Mouse (Mus musculus): ENCODE data around the gene 4921536K21Rik. TPM values are rescaled to one million over a fixed set of nuclear protein-coding genes. Genes with fewer than 3 reads are reported as not detected.

The 4921536K21Rik gene
- polyA plus RNA-seq (2015; fragmentation: Nextera tagmentation; extraction: Ambion mirVana) = 0.47 and 0.79 TPM in 2 replicates

GRCm38 (mm10) chr11:3894406-3895281, at the start of gene 4921536K21Rik, which contains the start of gene Dusp18:
Gene 4921536K21Rik (minus strand): TSS chr11:3895098.
Gene Dusp18 (plus strand): TSS chr11:3895240.
- Histone ChIP-seq H3K4me2 (ENCODE audit: low read depth, low read length) (peak within 1 kb of the TSS; percentile 77), H3K36me3 (ENCODE audit: control insufficient read depth, insufficient read depth, low read length) (no peaks in the 10 kb centered on the region), H3K9ac (ENCODE audit: low read length) (peak within 1 kb of the TSS; percentile 64), H3K4me1 (replicated peaks; ENCODE audit: control insufficient read depth, insufficient read depth, low read length) (0 out of 2 replicates have a peak, but pooled peaks cover 4% of the 10 kb centered on the region), H3K4me3 (ENCODE audit: low read length) (peak within 1 kb of the TSS; percentile 57), H3K27me3 (ENCODE audit: control insufficient read depth, insufficient read depth, low read depth, low read length) (no peaks in the 10 kb centered on the region), H3K27ac (ENCODE audit: low read length) (peak within 1 kb of the TSS; percentile 76), H3K9me3 (ENCODE audit: control insufficient read depth, low read length) (no peaks in the 10 kb centered on the region)
- WGBS = 2% methylated on average over 46 of the region's 46 CpGs
- peak; percentile 100 for ATAC-seq (ENCODE audit: low read depth)

DNA sequence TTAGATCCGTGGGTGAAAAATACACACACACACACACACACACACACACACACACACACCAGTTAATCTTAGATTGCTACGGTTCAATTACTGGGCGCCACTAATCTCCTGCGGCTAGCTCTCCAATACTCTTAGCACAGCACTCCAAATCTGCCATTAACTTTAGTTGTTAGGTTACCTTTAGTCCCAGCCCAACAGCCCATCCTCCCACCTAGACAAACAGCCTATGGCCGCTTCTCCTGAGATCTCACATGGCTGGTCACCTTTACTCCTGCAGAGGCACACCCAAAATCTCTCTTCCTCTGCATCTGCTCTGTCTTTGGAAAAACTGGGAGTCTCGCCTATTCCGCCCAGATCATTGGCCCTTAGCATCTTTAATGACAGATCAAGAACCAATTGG, 46.5 kb upstream of the 4921536K21Rik start:
- H3K27ac ChIP-seq (ENCODE audit: low read length) = no peak overlapping the region
- no peaks in the 10 kb centered on the region for H3K4me1 ChIP-seq (replicated peaks; ENCODE audit: control insufficient read depth, insufficient read depth, low read length)
- no peaks in the 10 kb centered on the region for H3K9me3 ChIP-seq (ENCODE audit: control insufficient read depth, low read length)
- H3K4me2 ChIP-seq (ENCODE audit: low read depth, low read length) = no peak overlapping the region
- no peak overlapping the region for H3K9ac ChIP-seq (ENCODE audit: low read length)
- H3K4me3 ChIP-seq (ENCODE audit: low read length) = no peak overlapping the region
- ATAC-seq (ENCODE audit: low read depth) = no peak
- H3K27me3 ChIP-seq (ENCODE audit: control insufficient read depth, insufficient read depth, low read depth, low read length) = no peaks in the 10 kb centered on the region; the same call in 1 of the 2 replicates
- no peaks in the 10 kb centered on the region for H3K36me3 ChIP-seq (ENCODE audit: control insufficient read depth, insufficient read depth, low read length)
- WGBS = 75% methylated on average over 7 of the region's 7 CpGs

GRCm38 (mm10) chr11:3937321-3937874, 42.5 kb upstream of the 4921536K21Rik start:
- Histone ChIP-seq H3K9ac (ENCODE audit: low read length) (no peak overlapping the region), H3K4me3 (ENCODE audit: low read length) (no peak overlapping the region), H3K27ac (ENCODE audit: low read length) (no peak overlapping the region), H3K4me1 (replicated peaks; ENCODE audit: control insufficient read depth, insufficient read depth, low read length) (no peaks in the 10 kb centered on the region), H3K4me2 (ENCODE audit: low read depth, low read length) (no peak overlapping the region), H3K36me3 (ENCODE audit: control insufficient read depth, insufficient read depth, low read length) (no peaks in the 10 kb centered on the region), H3K27me3 (ENCODE audit: control insufficient read depth, insufficient read depth, low read depth, low read length) (no peaks in the 10 kb centered on the region; the same call in 1 of the 2 replicates), H3K9me3 (ENCODE audit: control insufficient read depth, low read length) (no peaks in the 10 kb centered on the region)
- 65% methylated on average over 13 of the region's 13 CpGs for WGBS
- ATAC-seq (ENCODE audit: low read depth) = no peak

- no peaks in the 10 kb centered on the region; the same call in 1 of the 2 replicates for H3K27me3 ChIP-seq (ENCODE audit: control insufficient read depth, insufficient read depth, low read depth, low read length)
- H3K9me3 ChIP-seq (ENCODE audit: control insufficient read depth, low read length) = no peaks in the 10 kb centered on the region
- no peaks in the 10 kb centered on the region for H3K36me3 ChIP-seq (ENCODE audit: control insufficient read depth, insufficient read depth, low read length)
- H3K4me3 ChIP-seq (ENCODE audit: low read length) = no peak overlapping the region
- H3K9ac ChIP-seq (ENCODE audit: low read length) = no peak overlapping the region
- H3K27ac ChIP-seq (ENCODE audit: low read length) = no peak overlapping the region
- WGBS = 79% methylated on average over 3 of the region's 3 CpGs
- no peak for ATAC-seq (ENCODE audit: low read depth)
- peaks cover 2% of the 10 kb centered on the region; the same call in 1 of the 2 replicates for H3K4me1 ChIP-seq (replicated peaks; ENCODE audit: control insufficient read depth, insufficient read depth, low read length)
- H3K4me2 ChIP-seq (ENCODE audit: low read depth, low read length) = no peak overlapping the region
These were observed 41.4 kb upstream of the 4921536K21Rik start for GRCm38 (mm10) chr11:3936318-3936717.

DNA sequence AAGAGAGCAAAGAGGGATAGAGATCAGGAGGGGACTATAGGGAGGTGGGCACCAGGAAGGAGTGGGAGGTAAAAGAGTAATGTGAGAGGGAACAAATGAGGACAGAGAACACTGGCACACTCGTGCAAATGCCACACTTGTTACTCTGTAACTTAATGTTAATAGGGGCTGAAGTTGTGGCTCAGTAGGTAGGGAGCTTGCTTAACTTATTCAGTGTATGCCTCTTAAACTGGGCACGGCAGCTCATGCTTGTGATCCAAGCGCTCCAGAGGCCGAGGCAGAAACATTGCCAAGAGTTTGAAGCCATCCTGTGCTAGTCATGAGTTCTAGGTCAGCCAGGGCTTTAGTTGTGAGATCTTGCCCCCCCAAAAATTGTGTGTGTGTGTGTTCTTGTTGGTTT, 40.2 kb upstream of the 4921536K21Rik start:
- Histone ChIP-seq H3K4me2 (ENCODE audit: low read depth, low read length) (no peak overlapping the region), H3K4me3 (ENCODE audit: low read length) (no peak overlapping the region), H3K9ac (ENCODE audit: low read length) (no peak overlapping the region), H3K36me3 (ENCODE audit: control insufficient read depth, insufficient read depth, low read length) (no peaks in the 10 kb centered on the region), H3K27ac (ENCODE audit: low read length) (no peak overlapping the region), H3K9me3 (ENCODE audit: control insufficient read depth, low read length) (no peaks in the 10 kb centered on the region), H3K27me3 (ENCODE audit: control insufficient read depth, insufficient read depth, low read depth, low read length) (no peaks in the 10 kb centered on the region; the same call in 1 of the 2 replicates), H3K4me1 (replicated peaks; ENCODE audit: control insufficient read depth, insufficient read depth, low read length) (peaks cover 8% of the 10 kb centered on the region; the same call in 1 of the 2 replicates)
- WGBS = 68% methylated on average over 4 of the region's 4 CpGs
- no peak for ATAC-seq (ENCODE audit: low read depth)

DNA sequence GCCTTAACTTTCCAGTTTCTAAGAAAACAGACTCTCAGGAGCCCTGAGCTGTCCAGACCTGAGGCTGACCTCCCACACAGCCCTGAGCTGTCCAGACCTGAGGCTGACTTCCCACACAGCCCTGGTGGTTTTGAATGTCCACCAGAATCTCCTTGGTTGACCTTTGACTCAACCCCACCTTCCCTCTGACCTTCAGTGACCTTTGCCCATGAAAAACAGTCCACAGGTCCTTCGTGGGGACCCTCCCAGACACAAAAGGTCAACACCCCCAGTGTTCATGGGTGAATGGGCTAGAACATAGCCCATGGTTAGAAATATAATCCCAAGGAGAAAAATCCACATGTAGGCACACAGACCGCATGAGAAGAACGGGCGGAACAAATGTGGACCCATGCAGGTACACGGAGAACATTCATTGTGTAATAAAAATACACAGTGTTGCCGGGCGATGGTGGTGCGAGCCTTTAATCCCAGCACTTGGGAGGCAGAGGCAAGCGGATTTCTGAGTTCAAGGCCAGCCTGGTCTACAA, 38.9 kb upstream of the 4921536K21Rik start:
- no peaks in the 10 kb centered on the region; the same call in 1 of the 2 replicates for H3K27me3 ChIP-seq (ENCODE audit: control insufficient read depth, insufficient read depth, low read depth, low read length)
- H3K36me3 ChIP-seq (ENCODE audit: control insufficient read depth, insufficient read depth, low read length) = no peaks in the 10 kb centered on the region
- no peak overlapping the region for H3K27ac ChIP-seq (ENCODE audit: low read length)
- 91% methylated on average over 9 of the region's 9 CpGs for WGBS
- no peaks in the 10 kb centered on the region for H3K9me3 ChIP-seq (ENCODE audit: control insufficient read depth, low read length)
- no peak overlapping the region for H3K4me2 ChIP-seq (ENCODE audit: low read depth, low read length)
- no peak for ATAC-seq (ENCODE audit: low read depth)
- peaks cover 8% of the 10 kb centered on the region; the same call in 1 of the 2 replicates for H3K4me1 ChIP-seq (replicated peaks; ENCODE audit: control insufficient read depth, insufficient read depth, low read length)
- H3K4me3 ChIP-seq (ENCODE audit: low read length) = no peak overlapping the region
- H3K9ac ChIP-seq (ENCODE audit: low read length) = no peak overlapping the region

- Histone ChIP-seq H3K27ac (ENCODE audit: low read length) (peak within 1 kb of the TSS; percentile 52), H3K9me3 (ENCODE audit: control insufficient read depth, low read length) (no peaks in the 10 kb centered on the region), H3K4me3 (ENCODE audit: low read length) (peak within 1 kb of the TSS; percentile 56), H3K9ac (ENCODE audit: low read length) (peak within 1 kb of the TSS; percentile 62), H3K4me2 (ENCODE audit: low read depth, low read length) (peak within 1 kb of the TSS; percentile 68), H3K36me3 (ENCODE audit: control insufficient read depth, insufficient read depth, low read length) (0 out of 2 replicates have a peak, but pooled peaks cover 2% of the 10 kb centered on the region), H3K27me3 (ENCODE audit: control insufficient read depth, insufficient read depth, low read depth, low read length) (no peaks in the 10 kb centered on the region), H3K4me1 (replicated peaks; ENCODE audit: control insufficient read depth, insufficient read depth, low read length) (peaks cover 8% of the 10 kb centered on the region; the same call in 1 of the 2 replicates)
- ATAC-seq (ENCODE audit: low read depth) = peak; percentile 88
- 0% methylated on average over 21 of the region's 26 CpGs for WGBS
These were observed 36.8 kb upstream of the 4921536K21Rik start, which contains the start of gene Tcn2 for GRCm38 (mm10) chr11:3931511-3932211. Gene Tcn2 (minus strand): TSS chr11:3932159.

DNA sequence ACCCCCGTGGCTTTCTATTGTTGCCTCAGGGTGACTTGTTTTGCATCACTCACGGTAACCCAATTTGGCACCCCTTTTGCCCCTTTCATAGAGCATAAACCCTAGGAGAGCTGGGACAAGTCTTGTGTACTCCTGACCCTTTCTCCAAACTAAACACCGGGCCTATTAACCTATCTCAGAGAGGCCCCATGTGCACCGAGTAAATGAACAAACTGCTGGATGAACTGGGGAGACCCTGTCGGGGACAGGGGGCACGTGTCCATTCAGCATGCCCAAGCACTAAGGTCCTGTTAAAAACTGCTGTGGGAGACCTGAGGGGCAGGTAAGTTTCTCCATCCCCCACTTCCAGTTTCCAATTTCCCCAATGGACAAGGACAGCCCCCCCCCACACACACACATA, 36.0 kb upstream of the 4921536K21Rik start:
- peak overlapping the region; percentile 68 for H3K4me2 ChIP-seq (ENCODE audit: low read depth, low read length)
- H3K9me3 ChIP-seq (ENCODE audit: control insufficient read depth, low read length) = no peaks in the 10 kb centered on the region
- 26% methylated on average over 6 of the region's 6 CpGs for WGBS
- H3K27ac ChIP-seq (ENCODE audit: low read length) = no peak overlapping the region
- H3K9ac ChIP-seq (ENCODE audit: low read length) = peak overlapping the region; percentile 62; the same call in 1 of the 2 replicates
- peaks cover 8% of the 10 kb centered on the region; the same call in 1 of the 2 replicates for H3K4me1 ChIP-seq (replicated peaks; ENCODE audit: control insufficient read depth, insufficient read depth, low read length)
- 0 out of 2 replicates have a peak, but pooled peaks cover 2% of the 10 kb centered on the region for H3K36me3 ChIP-seq (ENCODE audit: control insufficient read depth, insufficient read depth, low read length)
- no peaks in the 10 kb centered on the region for H3K27me3 ChIP-seq (ENCODE audit: control insufficient read depth, insufficient read depth, low read depth, low read length)
- ATAC-seq (ENCODE audit: low read depth) = no peak
- peak overlapping the region; percentile 56 for H3K4me3 ChIP-seq (ENCODE audit: low read length)
